Mouse (Mus musculus): ENCODE measurements around the gene Trim41. TPM values are rescaled to one million over a fixed set of nuclear protein-coding genes. Genes with fewer than 3 reads are reported as not detected.
"Not testable (repeated sequence)": the region's sequence is repeated elsewhere in the genome, so short reads cannot be mapped to it uniquely, and the experiment has no call there.

The Trim41 gene
- total RNA-seq, 2 experiments from 2014 or later, result 62.6 to 67.1 TPM

DNA sequence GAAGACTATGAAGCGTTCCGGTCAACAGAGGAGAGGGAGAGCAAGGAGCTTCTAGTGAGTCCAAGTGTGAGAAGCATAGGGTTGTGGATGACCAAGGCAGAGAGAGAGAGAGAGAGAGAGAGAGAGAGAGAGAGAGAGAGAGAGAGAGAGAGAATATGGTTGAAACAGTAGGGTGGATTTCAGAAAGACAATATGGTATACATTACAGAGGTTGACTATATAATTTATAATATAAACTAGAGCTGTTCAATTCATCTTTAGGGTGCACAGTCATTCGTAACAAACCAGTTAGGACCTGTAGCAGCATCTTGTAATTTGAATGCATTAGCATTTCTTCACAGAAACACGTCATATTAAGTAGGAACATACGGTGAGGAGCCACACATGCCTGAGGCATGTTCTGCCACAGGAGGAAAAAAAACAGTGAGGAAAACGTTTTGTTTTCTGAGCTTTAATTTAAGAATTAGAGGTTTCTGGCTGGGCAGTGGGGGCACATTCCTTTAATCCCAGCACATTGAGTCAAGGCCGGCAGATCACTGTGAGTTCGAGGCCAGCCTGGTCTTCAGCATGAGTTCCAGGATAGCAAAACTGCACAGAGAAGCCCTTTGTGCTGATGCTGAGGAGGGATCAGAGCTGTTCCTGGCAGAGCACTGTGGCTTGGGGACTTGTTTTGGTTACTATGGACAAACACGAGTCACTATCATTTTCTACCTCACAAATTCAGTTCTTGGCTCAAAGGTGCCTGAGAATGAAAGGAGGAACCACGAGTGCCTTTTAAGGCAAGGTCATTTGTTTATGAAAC lies 21.9 kb upstream of the Trim41 start:
- DNase-seq (ENCODE audit: low spot score in 2 of 2), result no peak
- intact Hi-C loops (cut with DNase I), result no loop called here

DNA sequence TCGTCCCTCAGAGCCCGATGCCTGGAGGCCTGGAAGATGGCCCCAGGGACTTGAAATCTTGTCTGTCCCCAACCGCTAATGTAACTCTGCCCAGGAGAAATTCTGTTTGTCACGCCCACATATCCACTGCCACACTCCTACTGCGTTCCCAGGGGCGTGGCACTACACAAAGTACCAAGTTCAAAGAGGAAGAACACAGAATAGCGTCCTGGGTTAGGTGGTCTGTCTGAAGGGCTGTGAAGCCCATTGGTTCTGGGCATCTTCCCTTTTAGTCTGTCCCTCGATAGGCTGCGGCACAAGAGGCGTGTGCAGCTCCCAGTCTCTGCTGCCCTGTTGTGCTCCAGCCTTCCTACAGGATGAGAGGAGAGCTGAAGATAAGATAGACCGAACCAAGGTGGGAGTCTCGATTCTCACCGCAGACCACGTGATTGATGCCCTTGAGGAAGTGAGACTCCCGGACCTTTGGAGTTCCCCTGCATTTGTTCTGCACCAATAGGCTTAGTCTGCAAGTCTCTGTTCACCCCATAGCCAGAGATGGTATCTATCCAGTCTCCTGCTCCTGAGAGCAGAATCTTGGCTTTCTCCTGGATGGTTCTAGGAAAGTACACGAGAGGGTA lies 21.1 kb upstream of the Trim41 start:
- no peak for DNase-seq (ENCODE audit: low spot score in 2 of 2)
- intact Hi-C loops (cut with DNase I), result no loop called here

DNA sequence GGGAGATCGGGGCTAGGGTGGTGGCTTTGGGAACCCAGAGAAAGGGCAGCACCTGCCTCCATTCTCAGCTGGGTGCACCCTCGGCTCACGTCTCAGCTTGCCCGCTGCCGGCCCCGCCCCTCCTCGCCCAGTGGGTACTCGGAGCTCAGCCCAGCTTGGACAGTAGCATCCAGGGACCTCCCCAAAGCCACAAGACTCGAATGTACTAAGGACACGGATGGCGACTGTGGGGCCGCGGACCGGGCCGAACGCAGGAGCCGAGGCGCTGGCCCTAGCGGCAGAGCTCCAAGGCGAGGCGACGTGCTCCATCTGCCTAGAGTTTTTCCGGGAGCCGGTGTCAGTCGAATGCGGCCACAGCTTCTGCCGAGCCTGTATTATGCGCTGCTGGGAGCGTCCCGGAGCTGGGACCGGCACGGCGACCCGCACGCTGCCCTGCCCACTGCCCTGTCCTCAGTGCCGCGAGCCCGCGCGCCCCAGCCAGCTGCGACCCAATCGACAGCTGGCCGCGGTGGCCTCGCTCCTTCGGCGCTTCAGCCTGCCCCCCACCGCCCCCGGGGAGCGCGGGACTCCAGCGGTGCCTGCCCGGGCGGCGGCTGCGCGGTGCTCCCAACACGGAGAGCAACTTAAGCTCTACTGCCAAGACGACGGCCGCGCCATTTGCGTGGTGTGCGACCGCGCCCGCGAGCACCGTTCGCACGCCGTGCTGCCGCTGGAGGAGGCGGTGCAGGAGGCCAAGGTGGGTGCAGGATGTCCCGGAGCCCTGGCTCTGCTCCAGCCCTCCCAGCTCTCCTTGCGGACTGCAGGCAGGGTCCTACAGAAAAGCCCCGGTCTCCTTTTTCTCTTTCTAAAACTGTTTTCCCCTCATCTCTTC lies 20.4 kb upstream of the Trim41 start:
- peak; percentile 56 to 61 for DNase-seq (ENCODE audit: low spot score in 2 of 2)
- intact Hi-C loops (cut with DNase I), result no loop called here

GRCm38 (mm10) chr11:48836990-48837309 lies 19.8 kb upstream of the Trim41 start:
- DNase-seq (ENCODE audit: low spot score in 2 of 2), result no peak
- intact Hi-C loops (cut with DNase I), result no loop called here

DNA sequence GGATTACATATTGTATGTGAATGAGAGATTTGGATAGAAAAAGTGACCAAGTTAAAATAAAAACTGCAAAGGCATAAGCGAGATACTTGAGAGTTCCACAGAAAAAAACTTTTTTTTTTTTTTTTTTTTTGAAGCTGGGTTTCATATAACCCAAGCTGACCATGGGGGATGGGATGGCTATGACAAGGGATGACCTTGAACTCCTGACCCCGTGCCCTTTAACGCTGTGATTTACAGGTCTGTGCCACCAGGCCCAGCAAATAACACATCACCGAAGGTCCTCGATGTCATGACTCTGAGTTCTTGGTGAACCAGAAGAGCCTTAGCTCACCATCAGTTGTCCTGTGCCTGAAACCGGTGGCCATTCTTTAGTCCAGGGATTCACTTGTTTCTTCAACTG lies 18.8 kb upstream of the Trim41 start:
- DNase-seq (ENCODE audit: low spot score in 2 of 2), result no peak
- intact Hi-C loops (cut with DNase I), result loop anchor here (2.0 kb wide), 1 partner anchor 17 kb away; no protein-coding TSS in a partner anchor

- intact Hi-C loops (cut with DNase I), result loop anchor here (1.0 to 2.0 kb wide), 2 partner anchors 15 to 22 kb away; no protein-coding TSS in a partner anchor
- peak; percentile 91 to 96 for DNase-seq (ENCODE audit: low spot score in 2 of 2)
Observed at GRCm38 (mm10) chr11:48833731-48834639, 16.8 kb upstream of the Trim41 start.

DNA sequence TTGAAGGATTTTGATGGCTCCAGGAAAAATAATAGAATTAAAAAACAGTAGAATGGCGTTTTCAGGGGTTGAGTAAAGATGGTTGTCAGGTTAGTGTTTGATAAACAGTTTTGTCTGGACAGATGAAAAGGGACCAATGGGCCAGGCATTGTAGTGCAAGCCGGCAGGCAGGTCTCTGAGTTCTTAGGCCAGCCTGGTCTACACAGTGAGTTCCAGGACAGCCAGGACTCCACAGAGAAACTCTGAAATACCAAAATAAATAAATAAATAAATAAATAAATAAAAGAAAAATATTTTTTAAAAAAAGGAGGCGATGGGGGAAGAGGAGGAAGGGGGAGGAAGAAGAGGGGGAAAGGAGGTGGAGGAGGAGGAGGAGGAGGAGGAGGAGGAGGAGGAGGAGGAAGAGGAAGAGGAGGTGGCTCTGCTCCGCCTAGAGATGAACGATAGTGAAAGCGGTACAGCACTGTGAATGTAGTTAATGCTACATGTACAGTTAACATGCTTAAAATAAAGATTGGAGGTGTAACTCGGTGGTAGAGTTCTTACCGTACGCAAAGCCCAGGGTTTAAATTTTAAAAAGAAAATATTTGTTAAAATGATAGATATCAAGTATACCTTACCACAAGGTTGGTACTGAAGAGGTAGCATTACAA lies 16.1 kb upstream of the Trim41 start:
- intact Hi-C loops (cut with DNase I), result no loop called here
- DNase-seq (ENCODE audit: low spot score in 2 of 2), result no peak

GRCm38 (mm10) chr11:48831273-48831672 lies 14.1 kb upstream of the Trim41 start:
- no peak for DNase-seq (ENCODE audit: low spot score in 2 of 2)
- intact Hi-C loops (cut with DNase I), result no loop called here

- intact Hi-C loops (cut with DNase I), result no loop called here
- no peak for DNase-seq (ENCODE audit: low spot score in 2 of 2)
Observed at GRCm38 (mm10) chr11:48830279-48830678, 13.1 kb upstream of the Trim41 start.

- no peak for DNase-seq (ENCODE audit: low spot score in 2 of 2)
- intact Hi-C loops (cut with DNase I), result no loop called here
Observed at GRCm38 (mm10) chr11:48827926-48828325, 10.8 kb upstream of the Trim41 start.

GRCm38 (mm10) chr11:48826752-48827096 lies 9.6 kb upstream of the Trim41 start:
- intact Hi-C loops (cut with DNase I), result no loop called here
- no peak for DNase-seq (ENCODE audit: low spot score in 2 of 2)

- intact Hi-C loops (cut with DNase I); DNase-seq (ENCODE audit: low spot score in 2 of 2): not testable (repeated sequence)
Observed at GRCm38 (mm10) chr11:48825979-48826751, 9.0 kb upstream of the Trim41 start, which contains the start of the genes Trim7 and Gm12184. Gene Trim7, plus strand, starts transcription at chr11:48826140. Gene Gm12184, minus strand, starts transcription at chr11:48826655.

GRCm38 (mm10) chr11:48824311-48824830 lies 7.2 kb upstream of the Trim41 start:
- DNase-seq (ENCODE audit: low spot score in 2 of 2), result no peak
- intact Hi-C loops (cut with DNase I), result no loop called here

GRCm38 (mm10) chr11:48823536-48823972 lies 6.4 kb upstream of the Trim41 start:
- DNase-seq (ENCODE audit: low spot score in 2 of 2), result peak; percentile 54 to 62
- intact Hi-C loops (cut with DNase I), result no loop called here

GRCm38 (mm10) chr11:48822768-48823512 lies 5.8 kb upstream of the Trim41 start:
- intact Hi-C loops (cut with DNase I), result no loop called here
- no peak for DNase-seq (ENCODE audit: low spot score in 2 of 2)

GRCm38 (mm10) chr11:48821299-48821698 lies 4.1 kb upstream of the Trim41 start:
- intact Hi-C loops (cut with DNase I); DNase-seq (ENCODE audit: low spot score in 2 of 2): not testable (repeated sequence)

DNA sequence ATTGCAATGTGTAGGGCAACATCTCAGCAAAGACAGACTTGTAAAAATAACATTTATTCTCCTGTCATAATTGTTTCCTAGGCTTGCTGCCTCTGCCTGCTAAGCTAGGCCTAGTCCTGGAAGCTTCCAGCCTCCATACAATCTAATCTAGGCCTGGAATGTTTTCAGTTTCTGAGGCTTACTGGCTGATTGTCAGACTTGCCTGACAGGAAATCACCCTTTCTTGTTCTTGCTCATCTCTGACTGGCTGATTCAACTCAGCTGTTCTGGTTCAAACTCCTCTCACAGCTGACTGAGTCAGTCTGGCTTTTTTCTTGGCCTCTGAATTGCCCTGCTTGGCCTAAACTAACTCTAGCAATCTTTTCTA lies 3.1 kb upstream of the Trim41 start:
- intact Hi-C loops (cut with DNase I), result no loop called here
- no peak for DNase-seq (ENCODE audit: low spot score in 2 of 2)

Measured in left cerebral cortex, postnatal 25 days (tissue).